Mouse (Mus musculus) stomach, postnatal 0 days (tissue): ENCODE results near the gene 1700020N01Rik.

Experiments used
- CTCF ChIP-seq: IDR thresholded peaks from 2 replicates; pipeline ENCODE4 v1.5.1; 2016; ENCODE audit warnings: antibody characterized with exemption, low read depth, mild to moderate bottlenecking, moderate library complexity
- EP300 ChIP-seq: optimal IDR thresholded peaks from 2 replicates; pipeline ENCODE3; 2016; ENCODE audit warnings: antibody characterized with exemption

- no peak for TF ChIP-seq EP300
- no peak for TF ChIP-seq CTCF
Measured at GRCm38 (mm10) chr10:21548871-21549505, 44.0 kb upstream of the 1700020N01Rik start.
